Mouse (Mus musculus) forebrain, postnatal 0 days (tissue): Measurements from ENCODE around the gene Mrpl42. TPM values are rescaled to one million over a fixed set of nuclear protein-coding genes. Genes with fewer than 3 reads are reported as not detected.
"Not testable (repeated sequence)": the region's sequence is repeated elsewhere in the genome, so short reads cannot be mapped to it uniquely, and the experiment has no call there.

Experiments used
- ATAC-seq: fragments of 200-750 bp; cut with Nextera tagmentation; 2 replicates; pipeline ENCODE4 v1.8.0; 2017; ENCODE audit warnings: mild to moderate bottlenecking, moderate library complexity
- DNase-seq: peaks from one replicate; pipeline ENCODE4 v3.0.0-alpha.2; 2015
- H3K27ac ChIP-seq: fragments of 300-500 bp; sonication (generic); 2 replicates; pipeline ENCODE4 v1.5.1; 2014; ENCODE audit warnings: low read depth, mild to moderate bottlenecking, antibody characterized with exemption, low read length, moderate library complexity, mixed read lengths
- H3K27me3 ChIP-seq: fragments of 300-500 bp; sonication (generic); 2 replicates; pipeline ENCODE4 v1.6.1; 2014; ENCODE audit warnings: mild to moderate bottlenecking, low read length, mixed read lengths; ENCODE audit not compliant: insufficient read depth
- H3K36me3 ChIP-seq: fragments of 300-500 bp; sonication (generic); 2 replicates; pipeline ENCODE4 v1.6.1; 2014; ENCODE audit warnings: mild to moderate bottlenecking, moderate library complexity; ENCODE audit not compliant: insufficient read depth
- H3K4me1 ChIP-seq: fragments of 300-500 bp; sonication (generic); 2 replicates; pipeline ENCODE4 v1.6.1; 2014; ENCODE audit warnings: antibody characterized with exemption; ENCODE audit not compliant: insufficient read depth
- H3K4me2 ChIP-seq: fragments of 300-500 bp; sonication (generic); 2 replicates; pipeline ENCODE4 v1.6.1; 2014; ENCODE audit warnings: low read depth, mild to moderate bottlenecking, moderate library complexity
- H3K4me3 ChIP-seq: fragments of 300-500 bp; sonication (generic); 2 replicates; pipeline ENCODE4 v1.5.1; 2014; ENCODE audit warnings: low read depth, low read length, mixed read lengths
- H3K9ac ChIP-seq: fragments of 300-500 bp; sonication (generic); 2 replicates; pipeline ENCODE4 v1.6.1; 2014; ENCODE audit warnings: mild to moderate bottlenecking
- H3K9me3 ChIP-seq: fragments of 300-500 bp; sonication (generic); 2 replicates; pipeline ENCODE4 v1.6.1; 2016; ENCODE audit warnings: low read length
- CTCF ChIP-seq: sonication (generic); IDR thresholded peaks from 2 replicates; pipeline ENCODE4 v1.5.1; 2016; ENCODE audit warnings: antibody characterized with exemption, control low read depth, low read depth
- WGBS: fragments of 180-500 bp; shearing (Covaris S2); extraction: QIAGEN DNeasy Blood & Tissue Kit; methylation state at CpG from one replicate; pipeline ENCODE4 v1.1.7; 2014; 5-methylcytosine and 5-hydroxymethylcytosine counted together
- polyA plus RNA-seq: library from polyadenylated mRNA; unstranded; fragments of >200 nt; fragmentation: Nextera tagmentation; extraction: Ambion mirVana; gene quantifications from 2 replicates; pipeline ENCODE4 v1.2.1, GENCODE M21; 2015
- total RNA-seq: library from RNA; depleted of rRNA; stranded (reverse); fragments of >200 nt; gene quantifications from 2 replicates; pipeline ENCODE4 v1.2.3, GENCODE M21; 2014; rRNA removed

The Mrpl42 gene
- total RNA-seq: 84.9 and 88.8 TPM in 2 replicates
- polyA plus RNA-seq: 249 and 300 TPM in 2 replicates

- peak within 1 kb of the TSS; percentile 86 for H3K27ac ChIP-seq
- ATAC-seq (peak; percentile 98), DNase-seq (peak; percentile 89)
- H3K4me1 ChIP-seq: 0 out of 2 replicates have a peak, but pooled peaks cover 6% of the 10 kb centered on the region
- no peaks in the 10 kb centered on the region for H3K9me3 ChIP-seq
- TF ChIP-seq CTCF: no peak
- H3K27me3 ChIP-seq: no peaks in the 10 kb centered on the region
- peak within 1 kb of the TSS; percentile 86 for H3K4me3 ChIP-seq
- WGBS: under 1% methylated on average over 35 of the region's 35 CpGs
- H3K9ac ChIP-seq: peak within 1 kb of the TSS; percentile 77
- H3K4me2 ChIP-seq: peak within 1 kb of the TSS; percentile 58
- H3K36me3 ChIP-seq: peaks cover 7% of the 10 kb centered on the region; the same call in 1 of the 2 replicates
These were observed at the start of gene Mrpl42 for GRCm38 (mm10) chr10:95501463-95502081. Gene Mrpl42 (minus strand): TSS chr10:95501940.

- Histone ChIP-seq H3K4me3 (no peak overlapping the region), H3K27ac (no peak overlapping the region), H3K4me2 (no peak overlapping the region), H3K36me3 (peaks cover 16% of the 10 kb centered on the region; the same call in 1 of the 2 replicates), H3K27me3 (no peaks in the 10 kb centered on the region), H3K9me3 (no peaks in the 10 kb centered on the region), H3K4me1 (no peaks in the 10 kb centered on the region), H3K9ac (no peak overlapping the region)
- WGBS: 71% methylated on average over 1 of the region's 1 CpGs
- peak; percentile 69 for TF ChIP-seq CTCF
- ATAC-seq: peak; percentile 35; the same call in 1 of the 2 replicates
- DNase-seq: peak; percentile 70
These were observed 48.8 kb upstream of the Mrpl42 start for GRCm38 (mm10) chr10:95550506-95550905.

- WGBS: 57% methylated on average over 5 of the region's 5 CpGs
- not testable (repeated sequence) for DNase-seq, H3K4me3 ChIP-seq, H3K27me3 ChIP-seq, H3K27ac ChIP-seq, H3K4me2 ChIP-seq, H3K9ac ChIP-seq, H3K4me1 ChIP-seq, H3K9me3 ChIP-seq, ATAC-seq
- H3K36me3 ChIP-seq: peaks cover 16% of the 10 kb centered on the region; the same call in 1 of the 2 replicates
These were observed 47.3 kb upstream of the Mrpl42 start for GRCm38 (mm10) chr10:95549080-95549479.

- 83% methylated on average over 11 of the region's 11 CpGs for WGBS
- no peak for TF ChIP-seq CTCF
- peaks cover 16% of the 10 kb centered on the region; the same call in 1 of the 2 replicates for H3K36me3 ChIP-seq
- no peak overlapping the region for H3K4me2 ChIP-seq
- no peaks in the 10 kb centered on the region for H3K4me1 ChIP-seq
- no peak overlapping the region for H3K9ac ChIP-seq
- no peak overlapping the region for H3K4me3 ChIP-seq
- no peaks in the 10 kb centered on the region for H3K27me3 ChIP-seq
- H3K27ac ChIP-seq: no peak overlapping the region
- no peak for DNase-seq
- no peak for ATAC-seq
- H3K9me3 ChIP-seq: no peaks in the 10 kb centered on the region
These were observed 46.5 kb upstream of the Mrpl42 start for GRCm38 (mm10) chr10:95548154-95548826.

- no peak for TF ChIP-seq CTCF
- H3K4me1 ChIP-seq: no peaks in the 10 kb centered on the region
- DNase-seq: no peak
- 96% methylated on average over 2 of the region's 2 CpGs for WGBS
- H3K4me2 ChIP-seq: no peak overlapping the region
- no peaks in the 10 kb centered on the region for H3K27me3 ChIP-seq
- H3K36me3 ChIP-seq: peaks cover 16% of the 10 kb centered on the region; the same call in 1 of the 2 replicates
- H3K4me3 ChIP-seq: no peak overlapping the region
- H3K27ac ChIP-seq: no peak overlapping the region
- no peak for ATAC-seq
- H3K9me3 ChIP-seq: no peaks in the 10 kb centered on the region
- H3K9ac ChIP-seq: no peak overlapping the region
These were observed 44.4 kb upstream of the Mrpl42 start for GRCm38 (mm10) chr10:95546178-95546577.

GRCm38 (mm10) chr10:95545051-95545450, 43.3 kb upstream of the Mrpl42 start:
- no peaks in the 10 kb centered on the region for H3K4me1 ChIP-seq
- no peak overlapping the region for H3K9ac ChIP-seq
- DNase-seq (no peak), ATAC-seq (peak; percentile 32; the same call in 1 of the 2 replicates)
- no peak for TF ChIP-seq CTCF
- no peak overlapping the region for H3K4me2 ChIP-seq
- 60% methylated on average over 4 of the region's 4 CpGs for WGBS
- peaks cover 16% of the 10 kb centered on the region; the same call in 1 of the 2 replicates for H3K36me3 ChIP-seq
- no peaks in the 10 kb centered on the region for H3K27me3 ChIP-seq
- H3K9me3 ChIP-seq: no peaks in the 10 kb centered on the region
- no peak overlapping the region for H3K4me3 ChIP-seq
- no peak overlapping the region for H3K27ac ChIP-seq

GRCm38 (mm10) chr10:95544651-95545050, 42.9 kb upstream of the Mrpl42 start:
- Histone ChIP-seq H3K9me3 (no peaks in the 10 kb centered on the region), H3K27me3 (no peaks in the 10 kb centered on the region), H3K4me2 (no peak overlapping the region), H3K36me3 (peaks cover 16% of the 10 kb centered on the region; the same call in 1 of the 2 replicates), H3K4me3 (no peak overlapping the region), H3K9ac (no peak overlapping the region), H3K4me1 (no peaks in the 10 kb centered on the region), H3K27ac (no peak overlapping the region)
- no peak for TF ChIP-seq CTCF
- 52% methylated on average over 2 of the region's 2 CpGs for WGBS
- no peak for ATAC-seq
- DNase-seq: no peak
